ENCODE assay signal across 11 mouse cellular contexts in genomic region chr4:139058029-139058428, GRCm38 (mm10).
"Had no signal": no experiment of that assay in that cellular context is flagged by ENCODE, and none has a peak within 500 bp of the region (broad histone marks: within the 10 kb centered on the region; RNA-seq: fewer than 3 reads in every experiment).

No protein-coding gene starts in this region.

- DNase-seq: liver; liver, embryonic 13.5 days; liver, postnatal 0 days; lung, adult 18-20 months; lung, adult 2 months; lung, embryonic 14.5 days; lung, postnatal 10 days; lung, postnatal 14 days; lung, postnatal 36 days; lung, postnatal 4 days; midbrain, embryonic 14.5 days had no signal
